Mouse (Mus musculus): ENCODE measurements around the gene Ranbp10. TPM values are rescaled to one million over a fixed set of nuclear protein-coding genes. Genes with fewer than 3 reads are reported as not detected.
"Not testable (repeated sequence)": the region's sequence is repeated elsewhere in the genome, so short reads cannot be mapped to it uniquely, and the experiment has no call there.

Ranbp10 gene
- polyA plus RNA-seq, 1 experiment from 2014 or later, result 11.1 TPM

GRCm38 (mm10) chr8:105854303-105854702 is 27.2 kb upstream of the Ranbp10 start:
- H3K27ac ChIP-seq, result peak overlapping the region; percentile 71
- H3K4me3 ChIP-seq, result peak overlapping the region; percentile 86
- H3K4me1 ChIP-seq, result peaks cover 51% of the 10 kb centered on the region
- no peaks in the 10 kb centered on the region for H3K9me3 ChIP-seq
- peak overlapping the region; percentile 87 for H3K4me2 ChIP-seq
- peaks cover 10% of the 10 kb centered on the region for H3K36me3 ChIP-seq
- WGBS, result 25% methylated on average over 8 of the region's 8 CpGs
- no peak for ATAC-seq (ENCODE audit: insufficient number of reproducible peaks, low FRiP score, low TSS enrichment, low read depth)
- H3K9ac ChIP-seq, result no peak overlapping the region; the same call in 1 of the 2 replicates
- no peaks in the 10 kb centered on the region for H3K27me3 ChIP-seq

- no peak within 1 kb of the TSS for H3K4me3 ChIP-seq
- WGBS, result 88% methylated on average over 3 of the region's 3 CpGs
Observed at GRCm38 (mm10) chr8:105853178-105853577, 26.0 kb upstream of the Ranbp10 start, which contains the start of gene Cenpt. Cenpt (minus strand) TSS chr8:105853278.

GRCm38 (mm10) chr8:105852146-105852729 is 25.1 kb upstream of the Ranbp10 start:
- H3K27ac ChIP-seq, result peak overlapping the region; percentile 87; the same call in 1 of the 2 replicates
- H3K9me3 ChIP-seq, result no peaks in the 10 kb centered on the region
- H3K4me2 ChIP-seq, result peak overlapping the region; percentile 46
- no peaks in the 10 kb centered on the region for H3K27me3 ChIP-seq
- H3K4me1 ChIP-seq, result peaks cover 31% of the 10 kb centered on the region
- no peak for ATAC-seq (ENCODE audit: insufficient number of reproducible peaks, low FRiP score, low TSS enrichment, low read depth)
- no peak overlapping the region for H3K9ac ChIP-seq
- WGBS, result 82% methylated on average over 12 of the region's 12 CpGs
- H3K36me3 ChIP-seq, result peaks cover 25% of the 10 kb centered on the region
- H3K4me3 ChIP-seq, result peak overlapping the region; percentile 76

More at GRCm38 (mm10) chr8:105853178-105853577, 26.0 kb upstream of the Ranbp10 start, which contains the start of gene Cenpt:
- peaks cover 39% of the 10 kb centered on the region for H3K4me1 ChIP-seq
- H3K27me3 ChIP-seq, result no peaks in the 10 kb centered on the region
- no peak for ATAC-seq (ENCODE audit: insufficient number of reproducible peaks, low FRiP score, low TSS enrichment, low read depth)
- peak within 1 kb of the TSS; percentile 87; the same call in 1 of the 2 replicates for H3K27ac ChIP-seq
- H3K4me2 ChIP-seq, result peak within 1 kb of the TSS; percentile 46; the same call in 1 of the 2 replicates
- peaks cover 15% of the 10 kb centered on the region for H3K36me3 ChIP-seq
- no peaks in the 10 kb centered on the region for H3K9me3 ChIP-seq
- H3K9ac ChIP-seq, result no peak within 1 kb of the TSS

DNA sequence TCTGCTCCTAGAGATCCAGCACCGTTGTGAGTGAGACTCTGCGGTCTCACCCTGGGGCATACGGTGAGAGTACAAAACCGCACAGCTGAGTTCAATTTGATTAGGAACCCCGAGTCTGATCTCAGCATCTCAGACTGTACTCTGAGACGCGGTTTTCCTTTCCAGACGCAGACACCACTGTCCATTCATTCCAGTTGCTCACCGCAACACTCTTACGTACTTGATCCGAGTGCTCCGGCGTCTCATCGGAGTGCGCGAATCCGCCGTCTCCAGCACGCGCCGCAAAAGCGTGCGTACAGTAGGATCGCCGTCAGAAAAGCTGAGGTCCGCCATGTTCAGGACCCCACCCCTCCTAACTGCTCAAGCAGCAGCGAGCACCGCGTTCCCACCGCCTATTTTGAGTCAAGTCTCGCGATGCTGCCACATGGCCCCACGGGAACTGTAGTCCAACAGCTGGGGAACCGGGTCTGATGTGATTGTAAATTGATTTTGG is 24.5 kb upstream of the Ranbp10 start:
- Histone ChIP-seq H3K9ac (peak overlapping the region; percentile 75), H3K27me3 (no peaks in the 10 kb centered on the region), H3K4me1 (peaks cover 26% of the 10 kb centered on the region), H3K27ac (peak overlapping the region; percentile 87), H3K4me2 (peak overlapping the region; percentile 46), H3K4me3 (peak overlapping the region; percentile 76), H3K9me3 (no peaks in the 10 kb centered on the region), H3K36me3 (peaks cover 30% of the 10 kb centered on the region)
- WGBS, result under 1% methylated on average over 34 of the region's 34 CpGs
- peak; percentile 81 for ATAC-seq (ENCODE audit: insufficient number of reproducible peaks, low FRiP score, low TSS enrichment, low read depth)

DNA sequence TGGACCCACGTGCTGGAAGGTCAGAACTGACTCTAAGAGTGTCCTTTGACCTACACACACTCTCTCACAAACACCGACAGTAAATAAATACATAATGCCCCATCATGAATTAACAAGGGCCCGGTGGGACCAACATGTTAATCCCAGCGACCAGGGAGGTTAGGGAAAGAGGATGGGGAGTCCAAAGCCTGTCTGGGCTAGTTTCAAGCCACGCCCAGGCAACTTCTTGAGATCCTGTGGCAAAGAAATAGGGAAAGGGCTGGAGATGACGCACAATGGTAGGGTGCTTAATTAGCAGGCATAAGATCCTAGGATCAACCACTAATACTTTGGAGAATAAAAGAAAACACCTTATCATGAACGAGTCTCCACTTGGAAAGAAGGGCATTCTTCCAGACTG is 23.5 kb upstream of the Ranbp10 start:
- H3K9ac ChIP-seq, result no peak overlapping the region
- H3K36me3 ChIP-seq, result peaks cover 41% of the 10 kb centered on the region
- H3K27ac ChIP-seq, result no peak overlapping the region
- H3K4me2 ChIP-seq, result peak overlapping the region; percentile 35
- no peaks in the 10 kb centered on the region for H3K9me3 ChIP-seq
- H3K27me3 ChIP-seq, result no peaks in the 10 kb centered on the region
- no peak for ATAC-seq (ENCODE audit: insufficient number of reproducible peaks, low FRiP score, low TSS enrichment, low read depth)
- H3K4me1 ChIP-seq, result peaks cover 15% of the 10 kb centered on the region
- peak overlapping the region; percentile 7 for H3K4me3 ChIP-seq
- WGBS, result 73% methylated on average over 7 of the region's 7 CpGs

- ATAC-seq (ENCODE audit: insufficient number of reproducible peaks, low FRiP score, low TSS enrichment, low read depth), result no peak
- Histone ChIP-seq H3K9ac (no peak overlapping the region), H3K9me3 (no peaks in the 10 kb centered on the region), H3K27ac (no peak overlapping the region), H3K27me3 (no peaks in the 10 kb centered on the region), H3K4me1 (peaks cover 12% of the 10 kb centered on the region), H3K36me3 (peaks cover 47% of the 10 kb centered on the region), H3K4me3 (no peak overlapping the region), H3K4me2 (no peak overlapping the region)
- 79% methylated on average over 4 of the region's 4 CpGs for WGBS
Observed at GRCm38 (mm10) chr8:105850014-105850413, 22.9 kb upstream of the Ranbp10 start.

- H3K4me3 ChIP-seq, result no peak overlapping the region
- H3K27ac ChIP-seq, result no peak overlapping the region
- 88% methylated on average over 11 of the region's 11 CpGs for WGBS
- ATAC-seq (ENCODE audit: insufficient number of reproducible peaks, low FRiP score, low TSS enrichment, low read depth), result no peak
- H3K27me3 ChIP-seq, result no peaks in the 10 kb centered on the region
- peaks cover 63% of the 10 kb centered on the region for H3K36me3 ChIP-seq
- H3K9me3 ChIP-seq, result no peaks in the 10 kb centered on the region
- H3K4me2 ChIP-seq, result no peak overlapping the region
- H3K4me1 ChIP-seq, result peaks cover 7% of the 10 kb centered on the region
- H3K9ac ChIP-seq, result no peak overlapping the region
Observed at GRCm38 (mm10) chr8:105846678-105847077, 19.5 kb upstream of the Ranbp10 start.

DNA sequence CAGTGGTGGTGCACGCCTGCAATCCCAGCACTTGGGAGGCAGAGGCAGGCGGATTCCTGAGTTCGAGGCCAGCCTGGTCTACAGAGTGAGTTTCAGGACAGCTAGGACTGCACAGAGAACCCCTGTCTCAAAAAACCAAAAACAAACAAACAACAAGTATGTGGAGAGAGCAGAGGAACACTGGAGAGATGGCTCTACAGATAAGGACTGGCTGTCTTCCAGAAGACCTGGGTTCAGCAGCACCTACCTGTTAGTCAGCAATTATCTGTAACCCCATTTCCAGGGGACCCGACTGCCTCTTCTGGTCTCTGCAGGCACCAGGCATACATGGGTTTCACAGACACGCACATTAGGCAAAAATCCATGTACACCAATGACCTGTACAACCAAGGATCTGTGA is 12.1 kb upstream of the Ranbp10 start:
- WGBS, result 87% methylated on average over 5 of the region's 5 CpGs
- H3K4me1 ChIP-seq, result no peaks in the 10 kb centered on the region
- no peaks in the 10 kb centered on the region for H3K9me3 ChIP-seq
- H3K4me3 ChIP-seq, result no peak overlapping the region
- H3K27me3 ChIP-seq, result no peaks in the 10 kb centered on the region
- H3K36me3 ChIP-seq, result peaks cover 16% of the 10 kb centered on the region
- H3K9ac ChIP-seq, result no peak overlapping the region
- H3K4me2 ChIP-seq, result no peak overlapping the region
- no peak overlapping the region for H3K27ac ChIP-seq
- no peak for ATAC-seq (ENCODE audit: insufficient number of reproducible peaks, low FRiP score, low TSS enrichment, low read depth)

- Histone ChIP-seq H3K9ac (no peak overlapping the region), H3K27ac (no peak overlapping the region), H3K9me3 (no peaks in the 10 kb centered on the region), H3K4me2 (no peak overlapping the region), H3K4me1 (no peaks in the 10 kb centered on the region), H3K4me3 (no peak overlapping the region), H3K36me3 (0 out of 2 replicates have a peak, but pooled peaks cover 8% of the 10 kb centered on the region), H3K27me3 (no peaks in the 10 kb centered on the region)
- WGBS, result 82% methylated on average over 6 of the region's 6 CpGs
- ATAC-seq (ENCODE audit: insufficient number of reproducible peaks, low FRiP score, low TSS enrichment, low read depth), result no peak
Observed at GRCm38 (mm10) chr8:105836991-105837390, 9.8 kb upstream of the Ranbp10 start.

GRCm38 (mm10) chr8:105835318-105835717 is 8.2 kb upstream of the Ranbp10 start:
- no peaks in the 10 kb centered on the region for H3K36me3 ChIP-seq
- H3K9me3 ChIP-seq, result no peaks in the 10 kb centered on the region
- 22% methylated on average over 11 of the region's 11 CpGs for WGBS
- no peaks in the 10 kb centered on the region for H3K4me1 ChIP-seq
- no peaks in the 10 kb centered on the region for H3K27me3 ChIP-seq
- no peak overlapping the region for H3K4me3 ChIP-seq
- no peak overlapping the region for H3K4me2 ChIP-seq
- no peak for ATAC-seq (ENCODE audit: insufficient number of reproducible peaks, low FRiP score, low TSS enrichment, low read depth)
- H3K27ac ChIP-seq, result no peak overlapping the region
- H3K9ac ChIP-seq, result no peak overlapping the region

DNA sequence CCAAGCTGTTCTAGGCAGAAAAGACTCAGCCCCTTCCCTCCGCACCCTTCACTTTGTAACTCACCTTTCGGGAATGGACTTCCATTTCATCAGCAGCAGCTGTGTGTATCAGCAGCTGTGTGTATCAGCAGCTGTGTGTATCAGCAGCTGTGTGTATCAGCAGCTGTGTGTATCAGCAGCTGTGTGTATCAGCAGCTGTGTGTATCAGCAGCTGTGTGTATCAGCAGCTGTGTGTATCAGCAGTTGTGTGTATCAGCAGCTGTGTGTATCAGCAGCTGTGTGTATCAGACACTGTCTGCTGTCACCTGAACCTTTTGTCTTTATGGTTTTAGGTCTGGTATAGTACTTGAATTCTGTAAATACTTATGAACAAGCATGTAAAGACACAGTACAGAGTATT is 6.6 kb upstream of the Ranbp10 start:
- H3K9ac ChIP-seq; H3K4me1 ChIP-seq; H3K4me3 ChIP-seq; ATAC-seq (ENCODE audit: insufficient number of reproducible peaks, low FRiP score, low TSS enrichment, low read depth); H3K27me3 ChIP-seq; H3K27ac ChIP-seq; H3K36me3 ChIP-seq; H3K9me3 ChIP-seq; H3K4me2 ChIP-seq: not testable (repeated sequence)
- 83% methylated on average over 2 of the region's 2 CpGs for WGBS

DNA sequence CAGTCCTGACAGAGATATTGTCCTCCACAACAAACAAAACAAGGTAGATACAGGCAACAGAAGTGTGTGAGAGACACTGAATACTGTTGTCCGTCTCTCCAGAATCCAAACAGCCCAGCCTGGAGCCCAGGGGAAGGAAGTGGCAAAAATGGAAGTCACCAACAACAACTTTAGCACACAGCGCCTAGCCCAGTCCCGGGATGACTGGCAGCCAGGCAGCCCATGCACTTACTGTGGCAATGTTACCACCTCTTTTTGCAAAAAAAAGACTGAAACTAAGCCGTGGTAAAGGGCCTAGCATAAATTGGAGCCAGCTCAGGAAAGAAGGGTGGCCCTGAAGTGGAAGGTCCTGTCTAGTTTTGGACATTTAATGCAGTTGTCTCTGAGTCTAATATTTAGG is 771 bp downstream of the Ranbp10 start:
- Histone ChIP-seq H3K4me2 (peak overlapping the region; percentile 72), H3K36me3 (peaks cover 27% of the 10 kb centered on the region), H3K4me1 (peaks cover 20% of the 10 kb centered on the region), H3K9ac (peak overlapping the region; percentile 81), H3K27ac (peak overlapping the region; percentile 71), H3K27me3 (no peaks in the 10 kb centered on the region), H3K4me3 (peak overlapping the region; percentile 81), H3K9me3 (no peaks in the 10 kb centered on the region)
- 3% methylated on average over 4 of the region's 4 CpGs for WGBS
- no peak for ATAC-seq (ENCODE audit: insufficient number of reproducible peaks, low FRiP score, low TSS enrichment, low read depth)

Measured in limb, embryonic 15.5 days (tissue).